9 mouse cellular contexts compared by ENCODE assay signal in the genomic region with DNA sequence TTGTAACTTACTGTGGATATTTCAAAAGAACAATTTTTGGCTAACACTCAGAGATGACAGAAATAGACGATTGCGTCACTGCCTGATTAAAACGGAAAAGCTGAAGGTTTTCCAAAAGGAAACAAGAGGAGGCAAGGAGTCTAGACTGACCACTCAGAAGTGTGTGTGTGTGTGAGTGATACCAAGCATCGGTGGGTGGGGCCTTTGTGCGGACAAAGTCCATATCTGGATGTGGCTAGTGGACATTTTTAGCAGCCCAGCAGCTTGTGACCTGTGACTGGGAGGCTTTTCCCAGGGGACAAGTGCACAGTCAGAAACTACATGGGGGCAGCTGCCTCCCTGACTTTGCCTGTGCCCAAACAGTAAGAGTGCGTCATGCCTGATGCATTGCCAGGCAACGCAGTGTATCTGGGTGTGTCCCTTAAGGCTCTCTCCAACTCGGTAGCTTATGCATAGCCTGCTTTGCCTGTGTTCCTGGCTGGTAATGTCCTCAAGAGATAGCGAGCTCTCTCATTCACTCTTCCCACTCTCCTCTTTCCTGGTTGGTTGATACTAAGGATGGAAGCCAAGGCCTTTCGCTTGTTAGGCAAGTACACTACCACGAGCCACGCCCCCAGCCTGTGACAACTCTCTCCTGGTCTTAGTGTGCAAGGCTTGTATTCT. TPM values are rescaled to one million over a fixed set of nuclear protein-coding genes. Genes with fewer than 3 reads are reported as not detected.
DNase-seq lines count a peak whose midpoint lies in the region; ATAC-seq and TF ChIP-seq lines count a peak whose summit lies in the region.
"Had no signal": no experiment of that assay in that cellular context is flagged by ENCODE, and none has a peak within 500 bp of the region (broad histone marks: within the 10 kb centered on the region; RNA-seq: fewer than 3 reads in every experiment).

No protein-coding gene starts in this region.

- no peak overlapping the region for H3K4me3 ChIP-seq in heart, embryonic 12.5 days
- no peak overlapping the region for H3K4me3 ChIP-seq in macrophage (ENCODE audit: inconsistent target)
- peak overlapping the region; percentile 58 for H3K4me3 ChIP-seq in testis, adult 2 months (ENCODE audit: control insufficient read depth, low read depth, low read length)

- no peaks in the 10 kb centered on the region for H3K27me3 ChIP-seq in heart, embryonic 12.5 days (replicated peaks)
- no peaks in the 10 kb centered on the region for H3K27me3 ChIP-seq in testis, adult 2 months (ENCODE audit: control insufficient read depth, insufficient read depth, low read length)

- H3K27ac ChIP-seq in heart, embryonic 12.5 days (ENCODE audit: poor library complexity, severe bottlenecking): peak overlapping the region; percentile 99
- H3K27ac ChIP-seq in macrophage: peak overlapping the region; percentile 84
- peak overlapping the region; percentile 55 for H3K27ac ChIP-seq in testis, adult 2 months (ENCODE audit: control insufficient read depth, insufficient read depth, low read depth, low read length)

- H3K9ac ChIP-seq in heart, embryonic 12.5 days: peak overlapping the region; percentile 14; the same call in 1 of the 2 replicates

- peak overlapping the region; percentile 34 for H3K4me2 ChIP-seq in heart, embryonic 12.5 days

- ATAC-seq in cerebellum, adult (ENCODE audit: insufficient number of reproducible peaks, low FRiP score, low TSS enrichment): peak; percentile 18; the same call in 1 of the 2 replicates
- ATAC-seq in common myeloid progenitor, adult 5-6 weeks (replicated peaks; ENCODE audit: low read depth, poor library complexity, severe bottlenecking): peak; percentile 28
- ATAC-seq in heart, embryonic 12.5 days (ENCODE audit: insufficient number of reproducible peaks, low FRiP score): peak; percentile 85

- no peak for DNase-seq in cerebellum, postnatal 14 days
- peak; percentile 91 for DNase-seq in MN1 (ENCODE audit: low spot score)
- DNase-seq in large intestine, adult 2 months (ENCODE audit: low read depth, low spot score): peak; percentile 59

- TF ChIP-seq CTCF in testis, adult 2 months (IDR thresholded peaks at IDR 0.05; ENCODE audit: control insufficient read depth, insufficient read depth, insufficient replicate concordance, low read depth, low read length): no peak

- H3K79me2 ChIP-seq in macrophage (ENCODE audit: inconsistent target): no peaks in the 10 kb centered on the region

- no peaks in the 10 kb centered on the region for H3K36me3 ChIP-seq in heart, embryonic 12.5 days
- H3K36me3 ChIP-seq in macrophage (ENCODE audit: inconsistent target): no peaks in the 10 kb centered on the region
- H3K36me3 ChIP-seq in testis, adult 2 months (ENCODE audit: control insufficient read depth, insufficient read depth, low read length): no peaks in the 10 kb centered on the region

- peaks cover 23% of the 10 kb centered on the region for H3K4me1 ChIP-seq in heart, embryonic 12.5 days (replicated peaks)
- H3K4me1 ChIP-seq in testis, adult 2 months (ENCODE audit: control insufficient read depth, insufficient read depth, low read length): peaks cover 25% of the 10 kb centered on the region

- 18% methylated on average over 12 of the region's 12 CpGs for WGBS in heart, embryonic 12.5 days
- 7% methylated on average over 12 of the region's 12 CpGs for WGBS in large intestine, adult 2 months
- 21% methylated on average over 12 of the region's 12 CpGs for WGBS in macrophage (ENCODE audit: missing documents)

- no peak for TF ChIP-seq POLR2A in testis, adult 2 months (IDR thresholded peaks at IDR 0.05; ENCODE audit: control insufficient read depth, low read depth, low read length)

- no peaks in the 10 kb centered on the region for H3K9me3 ChIP-seq in heart, embryonic 12.5 days (replicated peaks)

RNA-seq across cellular contexts. Expression of gene Tex44, which starts 44.5 kb away (rescaled TPM):
- not detected in 2 replicates for total RNA-seq in common myeloid progenitor, adult 5-6 weeks (2017)
- not detected in 2 replicates for polyA plus RNA-seq in heart, embryonic 12.5 days (2016; fragmentation: Nextera tagmentation; extraction: Ambion mirVana)
- not detected in 2 replicates for polyA plus RNA-seq in large intestine, adult 2 months (2012; rRNA removed)
- not detected for total RNA-seq in macrophage (2018; cell fraction: chromatin; rRNA removed)
- total RNA-seq in macrophage (2018; cell fraction: cytosol; rRNA removed): not detected
- total RNA-seq in macrophage (2018; cell fraction: nucleus; rRNA removed): not detected
- polyA plus RNA-seq in macrophage (2018): not detected in 3 replicates
- 140 and 142 TPM in 2 replicates for polyA plus RNA-seq in testis, adult 2 months (2012; rRNA removed)
- total RNA-seq: left cerebral cortex, adult 8-10 months had no signal

RNA-seq across cellular contexts. Expression of gene Nmur1, which starts 44.6 kb away (rescaled TPM):
- total RNA-seq in common myeloid progenitor, adult 5-6 weeks (2017): not detected in 2 replicates
- polyA plus RNA-seq in heart, embryonic 12.5 days (2016; fragmentation: Nextera tagmentation; extraction: Ambion mirVana): not detected in 2 replicates
- 4.4 and 7.5 TPM in 2 replicates for polyA plus RNA-seq in large intestine, adult 2 months (2012; rRNA removed)
- not detected for total RNA-seq in macrophage (2018; cell fraction: chromatin; rRNA removed)
- total RNA-seq in macrophage (2018; cell fraction: cytosol; rRNA removed): under 1 TPM in 1 of 26 experiments, not detected in 25; 0.44 TPM
- not detected for total RNA-seq in macrophage (2018; cell fraction: nucleus; rRNA removed)
- not detected in 3 replicates for polyA plus RNA-seq in macrophage (2018)
- polyA plus RNA-seq in testis, adult 2 months (2012; rRNA removed): 11.7 and 23.8 TPM in 2 replicates

RNA-seq across cellular contexts. Expression of gene Ptma, which starts 55.9 kb away (rescaled TPM):
- 6,083 and 6,415 TPM in 2 replicates for total RNA-seq in common myeloid progenitor, adult 5-6 weeks (2017)
- polyA plus RNA-seq in heart, embryonic 12.5 days (2016; fragmentation: Nextera tagmentation; extraction: Ambion mirVana): 1,057 and 1,113 TPM in 2 replicates
- polyA plus RNA-seq in large intestine, adult 2 months (2012; rRNA removed): 713 and 836 TPM in 2 replicates
- 100 to 1,000 TPM in 1 of 26 experiments, 10 to 100 TPM in 25; 14.8 to 195 (median 44.0) TPM for total RNA-seq in macrophage (2018; cell fraction: chromatin; rRNA removed)
- 100 to 1,000 TPM; 533 to 930 (median 702) TPM for total RNA-seq in macrophage (2018; cell fraction: cytosol; rRNA removed)
- total RNA-seq in macrophage (2018; cell fraction: nucleus; rRNA removed): 100 to 1,000 TPM; 100 to 475 (median 211) TPM
- 808 to 1,710 TPM (median 1,042 TPM) in 3 replicates for polyA plus RNA-seq in macrophage (2018)
- 126 and 135 TPM in 2 replicates for polyA plus RNA-seq in testis, adult 2 months (2012; rRNA removed)

Comparison
In these comparisons a context has a peak if more than half of its experiments do, and no peak if none do; other contexts are left out.
1. ATAC-seq: peak in every context shown above with its lines; median percentile 85 in heart, embryonic 12.5 days; 28 in common myeloid progenitor, adult 5-6 weeks; 18 in cerebellum, adult.
2. DNase-seq: peak in MN1 (single experiment) and large intestine, adult 2 months (single experiment); none in cerebellum, postnatal 14 days (0 of 2).
3. RNA of gene Tex44, which starts 44.5 kb away (polyA plus RNA-seq): 140 to 142 TPM in testis, adult 2 months; not detected in heart, embryonic 12.5 days, not detected in large intestine, adult 2 months and not detected in macrophage; every median in the first group is over 100 times any median in the second.
4. Peak in every context shown above with its lines, with median percentiles within 50 percentile points of each other: H3K27ac ChIP-seq.